Mouse (Mus musculus) heart, adult 18-20 months (tissue): Measurements from ENCODE around the gene Ncoa7. TPM values are rescaled to one million over a fixed set of nuclear protein-coding genes. Genes with fewer than 3 reads are reported as not detected.

ENCODE experiments used
- DNase-seq, 2 experiments: peaks; one replicate each; pipeline ENCODE4 v3.0.0; 2021 to 2022; ENCODE audit warnings: mixed read lengths in 1 of 2
- total RNA-seq, 2 experiments: library from RNA; stranded (reverse); gene quantifications; 2 replicates each; pipeline ENCODE4 v1.2.3; 2021

Ncoa7 gene
- total RNA-seq, 2 experiments from 2014 or later = 4.0 to 4.6 TPM

- no peak for DNase-seq
Measured at GRCm38 (mm10) chr10:30585691-30586090, 217.4 kb downstream of the Ncoa7 start.

Other genes with a start within 250 kb of the Ncoa7 start
- gene Trmt11, start 202.6 kb downstream of the Ncoa7 start, total RNA-seq = 1 to 10 TPM; 4.6 to 7.8 TPM
- 10 to 100 TPM; 89.6 to 92.2 TPM for gene Hint3, start 173.7 kb downstream of the Ncoa7 start, total RNA-seq
- 1 to 10 TPM; 4.3 to 4.4 TPM for gene Hey2, start 39.5 kb upstream of the Ncoa7 start, total RNA-seq